ENCODE assay signal across 19 mouse cellular contexts in the genomic region with DNA sequence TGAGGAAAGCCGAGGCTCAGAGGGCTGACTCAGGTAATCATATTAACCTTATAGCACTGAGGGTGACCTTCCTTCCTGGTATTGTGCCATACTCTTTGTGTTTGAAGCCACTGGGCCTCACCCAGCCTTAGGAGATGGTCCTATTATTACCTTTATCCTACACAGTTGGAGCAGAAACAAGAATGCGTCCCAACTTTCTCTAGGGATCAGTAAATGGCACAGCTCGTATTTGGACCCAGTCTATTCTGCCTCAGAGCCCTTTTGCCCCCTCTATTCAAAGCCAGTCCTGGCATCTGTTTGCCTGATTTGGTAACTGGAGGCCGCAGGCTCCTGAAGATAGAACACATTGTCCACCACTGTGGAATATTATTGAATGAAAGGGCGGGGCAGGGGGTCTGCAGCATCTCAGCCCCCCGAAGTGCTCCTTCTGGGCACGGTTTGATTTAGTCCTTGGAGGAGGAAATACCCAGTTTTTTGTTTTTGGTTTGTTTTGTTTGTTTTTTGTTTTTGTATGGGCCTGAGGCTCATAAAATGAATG. TPM values are rescaled to one million over a fixed set of nuclear protein-coding genes. Genes with fewer than 3 reads are reported as not detected.
"Had no signal": no experiment of that assay in that cellular context is flagged by ENCODE, and none has a peak within 500 bp of the region (broad histone marks: within the 10 kb centered on the region; RNA-seq: fewer than 3 reads in every experiment).

No protein-coding gene starts in this region.

- H3K4me3 ChIP-seq: liver, embryonic 15.5 days; lung, embryonic 15.5 days; megakaryocyte, embryonic 14.5 days; midbrain, embryonic 12.5 days; neural tube, embryonic 12.5 days; stomach, embryonic 15.5 days had no signal

- H3K9ac ChIP-seq: liver, embryonic 15.5 days; liver, postnatal 0 days; lung, embryonic 15.5 days; midbrain, embryonic 12.5 days; neural tube, embryonic 12.5 days; stomach, embryonic 15.5 days had no signal

- DNase-seq: liver, postnatal 0 days; lung, adult 2 months; lung, postnatal 14 days; lung, postnatal 36 days; midbrain, embryonic 14.5 days; right cerebral cortex, postnatal 14 days; thymus, adult 2 months; thymus, postnatal 36 days had no signal

- H3K27ac ChIP-seq: liver, embryonic 15.5 days; lung, embryonic 15.5 days; macrophage; midbrain, embryonic 12.5 days; neural tube, embryonic 12.5 days; stomach, embryonic 15.5 days; stomach, postnatal 0 days had no signal

- H3K9me3 ChIP-seq: liver, embryonic 15.5 days; lung, embryonic 15.5 days; midbrain, embryonic 12.5 days; neural tube, embryonic 12.5 days; stomach, embryonic 15.5 days had no signal

- ATAC-seq: liver, postnatal 0 days; lung, postnatal 0 days had no signal

- H3K27me3 ChIP-seq: neural tube, embryonic 12.5 days had no signal

- H3K4me2 ChIP-seq: liver, embryonic 15.5 days; lung, embryonic 15.5 days; midbrain, embryonic 12.5 days; neural tube, embryonic 12.5 days; stomach, embryonic 15.5 days had no signal

- H3K36me3 ChIP-seq: liver, embryonic 15.5 days; lung, embryonic 15.5 days; midbrain, embryonic 12.5 days; neural tube, embryonic 12.5 days; stomach, embryonic 15.5 days had no signal

RNA-seq across cellular contexts. Expression of gene Dnajc6, which starts 8.1 kb away (rescaled TPM):
- total RNA-seq: monocyte, adult 5-6 weeks; neutrophil, adult 5-6 weeks had no signal
- polyA plus RNA-seq: macrophage had no signal
